Mouse (Mus musculus) testis, adult 2 months (tissue): ENCODE results near the gene Spata2.

Source experiments
- CTCF ChIP-seq: fragments of 200-500 bp; IDR thresholded peaks from 2 replicates; pipeline ENCODE4 v1.5.1; 2012; ENCODE audit warnings: low read depth, mild to moderate bottlenecking, inconsistent platforms, low read length, moderate library complexity; ENCODE audit not compliant: control insufficient read depth, insufficient read depth, insufficient replicate concordance
- POLR2A ChIP-seq: fragments of 200-500 bp; IDR thresholded peaks from 2 replicates; pipeline ENCODE4 v1.6.1; 2012; ENCODE audit warnings: low read depth, mild to moderate bottlenecking, inconsistent platforms, low read length, moderate library complexity; ENCODE audit not compliant: control insufficient read depth

- no peak for TF ChIP-seq CTCF
- no peak for TF ChIP-seq POLR2A
Measured at GRCm38 (mm10) chr2:167529935-167530513, 37.3 kb upstream of the Spata2 start.
